Mouse (Mus musculus) stomach, embryonic 16.5 days (tissue): ENCODE results near the gene Kcnq4. TPM values are rescaled to one million over a fixed set of nuclear protein-coding genes. Genes with fewer than 3 reads are reported as not detected.
A peak's percentile ranks its signal among the peaks of the same experiment; 100 is the strongest.

Source experiments
- ATAC-seq: fragments of 200-750 bp; cut with Nextera tagmentation; 2 replicates; pipeline ENCODE4 v1.8.0; 2017; ENCODE audit warnings: moderate number of reproducible peaks, moderate TSS enrichment; ENCODE audit not compliant: insufficient read depth, low FRiP score
- H3K27ac ChIP-seq: fragments of 300-500 bp; sonication (generic); 2 replicates; pipeline ENCODE4 v1.5.1; 2014; ENCODE audit warnings: low read length
- H3K27me3 ChIP-seq: fragments of 300-500 bp; sonication (generic); 2 replicates; pipeline ENCODE4 v1.6.1; 2014; ENCODE audit warnings: low read length, control low read depth, mixed read lengths; ENCODE audit not compliant: control insufficient read depth, insufficient read depth
- H3K36me3 ChIP-seq: fragments of 300-500 bp; sonication (generic); 2 replicates; pipeline ENCODE4 v1.6.1; 2014; ENCODE audit warnings: low read length; ENCODE audit not compliant: control insufficient read depth, insufficient read depth
- H3K4me1 ChIP-seq: fragments of 300-500 bp; sonication (generic); 2 replicates; pipeline ENCODE4 v1.6.1; 2014; ENCODE audit warnings: low read length, control low read depth, mixed read lengths; ENCODE audit not compliant: control insufficient read depth, insufficient read depth
- H3K4me2 ChIP-seq: fragments of 300-500 bp; sonication (generic); 2 replicates; pipeline ENCODE4 v1.6.1; 2014; ENCODE audit warnings: low read depth, low read length, mixed read lengths
- H3K4me3 ChIP-seq: fragments of 300-500 bp; sonication (generic); replicated peaks from 2 replicates; pipeline ENCODE4 v1.5.1; 2014; ENCODE audit warnings: mild to moderate bottlenecking, low read length
- H3K9ac ChIP-seq: fragments of 300-500 bp; sonication (generic); 2 replicates; pipeline ENCODE4 v1.6.1; 2014; ENCODE audit warnings: low read length
- H3K9me3 ChIP-seq: fragments of 300-500 bp; sonication (generic); replicated peaks from 2 replicates; pipeline ENCODE4 v1.6.1; 2016; ENCODE audit warnings: low read length, control low read depth; ENCODE audit not compliant: control insufficient read depth
- WGBS: fragments of 180-500 bp; shearing (Covaris S2); extraction: QIAGEN DNeasy Blood & Tissue Kit; methylation state at CpG from one replicate; pipeline ENCODE4 v1.1.7; 2014; 5-methylcytosine and 5-hydroxymethylcytosine counted together
- polyA plus RNA-seq: library from polyadenylated mRNA; unstranded; fragments of >200 nt; fragmentation: Nextera tagmentation; extraction: Ambion mirVana; gene quantifications from 2 replicates; pipeline ENCODE4 v1.2.1, GENCODE M21; 2015

Gene Kcnq4
- 3.3 and 4.1 TPM in 2 replicates for polyA plus RNA-seq

- H3K27me3 ChIP-seq: peaks cover 39% of the 10 kb centered on the region
These were observed at the start of gene Kcnq4 for GRCm38 (mm10) chr4:120747941-120748866. TSS of gene Kcnq4 (minus strand) at chr4:120748612.

GRCm38 (mm10) chr4:120796687-120797086 is 48.3 kb upstream of the Kcnq4 start:
- no peak overlapping the region for H3K4me2 ChIP-seq
- H3K9ac ChIP-seq: no peak overlapping the region
- no peak overlapping the region for H3K4me3 ChIP-seq
- no peaks in the 10 kb centered on the region for H3K27me3 ChIP-seq
- H3K36me3 ChIP-seq: no peaks in the 10 kb centered on the region
- peaks cover 23% of the 10 kb centered on the region for H3K4me1 ChIP-seq
- no peaks in the 10 kb centered on the region for H3K9me3 ChIP-seq
- 69% methylated on average over 2 of the region's 2 CpGs for WGBS
- no peak for ATAC-seq
- no peak overlapping the region for H3K27ac ChIP-seq

More at GRCm38 (mm10) chr4:120747941-120748866, at the start of gene Kcnq4:
- H3K9me3 ChIP-seq: no peaks in the 10 kb centered on the region
- no peak within 1 kb of the TSS for H3K27ac ChIP-seq
- peaks cover 6% of the 10 kb centered on the region; the same call in 1 of the 2 replicates for H3K4me1 ChIP-seq
- H3K4me2 ChIP-seq: peak within 1 kb of the TSS; percentile 99
- H3K36me3 ChIP-seq: no peaks in the 10 kb centered on the region
- 6% methylated on average over 42 of the region's 42 CpGs for WGBS
- H3K9ac ChIP-seq: peak within 1 kb of the TSS; percentile 76
- peak within 1 kb of the TSS; percentile 61 for H3K4me3 ChIP-seq
- no peak for ATAC-seq

GRCm38 (mm10) chr4:120795646-120796045 is 47.2 kb upstream of the Kcnq4 start:
- Histone ChIP-seq H3K4me3 (no peak overlapping the region), H3K9me3 (no peaks in the 10 kb centered on the region), H3K9ac (no peak overlapping the region), H3K4me2 (no peak overlapping the region), H3K27ac (no peak overlapping the region), H3K36me3 (no peaks in the 10 kb centered on the region), H3K4me1 (peaks cover 20% of the 10 kb centered on the region), H3K27me3 (no peaks in the 10 kb centered on the region)
- no peak for ATAC-seq
- WGBS: 83% methylated on average over 1 of the region's 1 CpGs

- H3K4me3 ChIP-seq: no peak overlapping the region
- ATAC-seq: no peak
- no peaks in the 10 kb centered on the region for H3K36me3 ChIP-seq
- H3K27me3 ChIP-seq: no peaks in the 10 kb centered on the region
- 65% methylated on average over 2 of the region's 2 CpGs for WGBS
- peaks cover 15% of the 10 kb centered on the region for H3K4me1 ChIP-seq
- H3K27ac ChIP-seq: no peak overlapping the region
- H3K9ac ChIP-seq: no peak overlapping the region
- no peak overlapping the region for H3K4me2 ChIP-seq
- H3K9me3 ChIP-seq: no peaks in the 10 kb centered on the region
These were observed 44.5 kb upstream of the Kcnq4 start for GRCm38 (mm10) chr4:120792918-120793317.

- Histone ChIP-seq H3K27me3 (no peaks in the 10 kb centered on the region), H3K9me3 (no peaks in the 10 kb centered on the region), H3K4me1 (peaks cover 9% of the 10 kb centered on the region), H3K9ac (no peak overlapping the region), H3K4me3 (no peak overlapping the region), H3K36me3 (peaks cover 8% of the 10 kb centered on the region; the same call in 1 of the 2 replicates), H3K27ac (no peak overlapping the region), H3K4me2 (no peak overlapping the region)
- ATAC-seq: no peak
- WGBS: 94% methylated on average over 4 of the region's 4 CpGs
These were observed 41.6 kb upstream of the Kcnq4 start for GRCm38 (mm10) chr4:120790027-120790426.

GRCm38 (mm10) chr4:120755801-120756200 is 7.4 kb upstream of the Kcnq4 start:
- 57% methylated on average over 5 of the region's 5 CpGs for WGBS

GRCm38 (mm10) chr4:120755299-120755698 is 6.9 kb upstream of the Kcnq4 start:
- H3K9me3 ChIP-seq: no peaks in the 10 kb centered on the region
- H3K27ac ChIP-seq: no peak overlapping the region
- H3K4me2 ChIP-seq: no peak overlapping the region
- 3% methylated on average over 1 of the region's 1 CpGs for WGBS
- 0 out of 2 replicates have a peak, but pooled peaks have one; percentile 40 for ATAC-seq
- no peak overlapping the region for H3K9ac ChIP-seq
- 0 out of 2 replicates have a peak, but pooled peaks cover 8% of the 10 kb centered on the region for H3K36me3 ChIP-seq
- H3K27me3 ChIP-seq: peaks cover under 1% of the 10 kb centered on the region; the same call in 1 of the 2 replicates
- no peak overlapping the region for H3K4me3 ChIP-seq
- no peaks in the 10 kb centered on the region for H3K4me1 ChIP-seq

More at GRCm38 (mm10) chr4:120755801-120756200, 7.4 kb upstream of the Kcnq4 start:
- ATAC-seq: no peak
- Histone ChIP-seq H3K36me3 (0 out of 2 replicates have a peak, but pooled peaks cover 8% of the 10 kb centered on the region), H3K27me3 (no peaks in the 10 kb centered on the region), H3K4me1 (no peaks in the 10 kb centered on the region), H3K9me3 (no peaks in the 10 kb centered on the region), H3K4me2 (no peak overlapping the region), H3K27ac (no peak overlapping the region), H3K9ac (no peak overlapping the region), H3K4me3 (no peak overlapping the region)

GRCm38 (mm10) chr4:120749601-120750000 is 1.2 kb upstream of the Kcnq4 start:
- Histone ChIP-seq H3K9ac (no peak overlapping the region), H3K4me2 (no peak overlapping the region), H3K9me3 (no peaks in the 10 kb centered on the region), H3K27ac (no peak overlapping the region), H3K36me3 (no peaks in the 10 kb centered on the region), H3K27me3 (peaks cover 39% of the 10 kb centered on the region), H3K4me3 (no peak overlapping the region), H3K4me1 (peaks cover 6% of the 10 kb centered on the region; the same call in 1 of the 2 replicates)
- no peak for ATAC-seq
- 59% methylated on average over 2 of the region's 2 CpGs for WGBS

- Histone ChIP-seq H3K4me1 (peaks cover 6% of the 10 kb centered on the region; the same call in 1 of the 2 replicates), H3K27ac (0 out of 2 replicates have a peak overlapping the region, but pooled peaks have one; percentile 20), H3K36me3 (no peaks in the 10 kb centered on the region), H3K4me2 (peak overlapping the region; percentile 99), H3K27me3 (peaks cover 39% of the 10 kb centered on the region), H3K4me3 (peak overlapping the region; percentile 61), H3K9ac (peak overlapping the region; percentile 76), H3K9me3 (no peaks in the 10 kb centered on the region)
- WGBS: 0% methylated on average over 60 of the region's 75 CpGs
- peak; percentile 27; the same call in 1 of the 2 replicates for ATAC-seq
These were observed 1.1 kb downstream of the Kcnq4 start for GRCm38 (mm10) chr4:120747243-120747792.
